Mouse (Mus musculus) T-cell, adult 66 days (primary cell): Measurements from ENCODE around the gene Dhrs1. TPM values are rescaled to one million over a fixed set of nuclear protein-coding genes. Genes with fewer than 3 reads are reported as not detected.

Source experiments
- total RNA-seq, 2 experiments: library from RNA; stranded (reverse); gene quantifications; 3 replicates in 1 of 2; 4 replicates in 1 of 2; pipeline ENCODE4 v1.2.4; 2023

The Dhrs1 gene
- total RNA-seq: 10 to 100 TPM; 16.5 to 19.4 TPM

GRCm38 (mm10) chr14:55745180-55745860 lies at the start of gene Dhrs1, which contains the start of gene Nop9:
Gene Dhrs1, minus strand, starts transcription at chr14:55745690.
Gene Nop9, plus strand, starts transcription at chr14:55745693.

GRCm38 (mm10) chr14:55788256-55789050 lies 43.0 kb upstream of the Dhrs1 start, which contains the start of gene Ripk3:
Gene Ripk3, minus strand, starts transcription at chr14:55788865.

GRCm38 (mm10) chr14:55783958-55784235 lies 38.4 kb upstream of the Dhrs1 start, which contains the start of gene Adcy4:
Gene Adcy4, minus strand, starts transcription at chr14:55784095.

GRCm38 (mm10) chr14:55765696-55766095 lies 20.2 kb upstream of the Dhrs1 start, which contains the start of gene Ltb4r1:
Gene Ltb4r1, plus strand, starts transcription at chr14:55765962.

GRCm38 (mm10) chr14:55761163-55761562 lies 15.7 kb upstream of the Dhrs1 start, which contains the start of gene Ltb4r2:
Gene Ltb4r2, plus strand, starts transcription at chr14:55761428.

DNA sequence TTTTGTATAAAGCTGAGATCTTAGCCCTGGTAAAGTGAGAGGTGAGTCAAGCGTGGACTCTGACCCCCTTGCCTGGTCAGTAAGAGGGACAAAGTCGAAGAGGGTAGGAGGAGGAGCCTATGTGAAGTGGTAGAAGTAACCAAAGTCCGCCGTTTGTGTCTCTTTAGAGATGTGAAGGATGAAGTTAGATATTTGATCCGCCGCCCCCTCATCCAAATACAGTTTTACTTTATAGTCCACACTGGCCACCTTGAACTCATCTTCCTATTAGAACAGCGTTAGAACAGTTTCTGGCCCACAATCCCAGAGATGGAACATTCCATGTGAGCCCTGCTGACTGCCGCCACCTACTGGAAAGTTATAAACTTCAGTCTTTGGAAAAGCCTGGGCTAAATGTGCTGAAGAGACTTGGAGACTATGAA lies 12.9 kb upstream of the Dhrs1 start, which contains the start of gene Cideb:
Gene Cideb (minus strand): TSS at position 96 of the 422 bp plus-strand sequence.

GRCm38 (mm10) chr14:55721700-55722437 lies 23.6 kb downstream of the Dhrs1 start, which contains the start of gene Rabggta:
Gene Rabggta, minus strand, starts transcription at chr14:55722263.

DNA sequence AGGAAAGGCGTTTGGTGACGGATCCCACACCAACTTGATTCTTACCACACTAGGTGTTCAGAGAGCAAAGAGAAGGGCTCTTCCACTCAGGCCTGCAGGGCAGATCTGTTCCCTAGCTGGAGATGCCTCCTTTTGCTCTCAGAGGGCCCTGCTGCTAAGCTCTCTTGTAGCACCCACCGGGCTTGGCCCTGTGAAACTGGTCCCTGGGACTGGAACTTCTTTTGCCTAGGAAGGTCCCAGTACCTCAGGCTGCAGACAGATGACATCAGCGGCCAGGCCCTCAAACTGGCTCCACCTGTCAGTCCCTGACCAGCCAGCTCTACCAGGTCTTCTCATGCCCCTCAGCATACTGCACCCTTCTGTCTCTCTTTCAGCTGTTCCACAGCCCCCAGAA lies 31.8 kb downstream of the Dhrs1 start, which contains the start of gene Tgm1:
Gene Tgm1 (minus strand): TSS at position 198 of the 394 bp plus-strand sequence.

Other genes starting within 250 kb of the Dhrs1 start
- not detected for gene Cpne6, start 235.2 kb downstream of the Dhrs1 start, total RNA-seq
- not detected for gene Nrl, start 220.7 kb downstream of the Dhrs1 start, total RNA-seq
- 10 to 100 TPM; 12.3 to 20.4 TPM for gene Pck2, start 205.4 kb downstream of the Dhrs1 start, total RNA-seq
- 10 to 100 TPM; 73.6 to 74.9 TPM for gene Dcaf11, start 185.7 kb downstream of the Dhrs1 start, total RNA-seq
- gene A730061H03Rik, start 185.3 kb downstream of the Dhrs1 start, total RNA-seq: 1 to 10 TPM; 4.9 to 6.6 TPM
- not detected for gene Fitm1, start 170.1 kb downstream of the Dhrs1 start, total RNA-seq
- 100 to 1,000 TPM; 310 to 383 TPM for gene Psme1, start 167.6 kb downstream of the Dhrs1 start, total RNA-seq
- gene Emc9, start 160.4 kb downstream of the Dhrs1 start, total RNA-seq: 10 to 100 TPM; 23.4 to 24.2 TPM
- gene Psme2, start 154.6 kb downstream of the Dhrs1 start, total RNA-seq: 100 to 1,000 TPM; 462 to 464 TPM
- gene Rnf31, start 154.0 kb downstream of the Dhrs1 start, total RNA-seq: 100 to 1,000 TPM; 112 to 116 TPM
- 100 to 1,000 TPM; 104 to 137 TPM for gene Irf9, start 142.1 kb downstream of the Dhrs1 start, total RNA-seq
- gene Rec8, start 127.7 kb downstream of the Dhrs1 start, total RNA-seq: 1 to 10 TPM in 1 of 2 experiments, not detected in 1; 1.3 TPM
- gene Ipo4, start 109.7 kb downstream of the Dhrs1 start, total RNA-seq: 10 to 100 TPM; 70.5 to 88.4 TPM
- 1 to 10 TPM; 4.0 to 4.6 TPM for gene Gm49378, start 107.8 kb downstream of the Dhrs1 start, total RNA-seq
- gene Tm9sf1, start 101.9 kb downstream of the Dhrs1 start, total RNA-seq: 10 to 100 TPM; 43.9 to 52.9 TPM
- 1 to 10 TPM; 4.1 to 5.9 TPM for gene Tssk4, start 95.5 kb downstream of the Dhrs1 start, total RNA-seq
- 10 to 100 TPM; 44.5 to 56.7 TPM for gene Mdp1, start 85.2 kb downstream of the Dhrs1 start, total RNA-seq
- 10 to 100 TPM; 19.3 to 25.8 TPM for gene Gmpr2, start 73.7 kb downstream of the Dhrs1 start, total RNA-seq
- 100 to 1,000 TPM; 182 to 187 TPM for gene Nedd8, start 73.6 kb downstream of the Dhrs1 start, total RNA-seq
- 100 to 1,000 TPM in 1 of 2 experiments, 10 to 100 TPM in 1; 94.4 to 113 TPM for gene Tinf2, start 63.9 kb downstream of the Dhrs1 start, total RNA-seq
- gene Tgm1, start 31.8 kb downstream of the Dhrs1 start, total RNA-seq: 1 to 10 TPM; 4.4 to 4.9 TPM
- 100 to 1,000 TPM in 1 of 2 experiments, 10 to 100 TPM in 1; 82.0 to 104 TPM for gene Rabggta, start 23.4 kb downstream of the Dhrs1 start, total RNA-seq
- gene Nop9, start within 50 bp of the Dhrs1 start, total RNA-seq: 10 to 100 TPM; 31.3 to 38.2 TPM
- gene Cideb, start 12.8 kb upstream of the Dhrs1 start, total RNA-seq: not detected
- gene Ltb4r2, start 15.7 kb upstream of the Dhrs1 start, total RNA-seq: 1 to 10 TPM; 1.4 to 1.5 TPM
- gene Ltb4r1, start 20.3 kb upstream of the Dhrs1 start, total RNA-seq: under 1 TPM; 0.52 to 0.95 TPM
- gene Adcy4, start 38.4 kb upstream of the Dhrs1 start, total RNA-seq: 1 to 10 TPM in 1 of 2 experiments, under 1 TPM in 1; 0.15 to 1.0 TPM
- 10 to 100 TPM; 55.9 to 66.9 TPM for gene Ripk3, start 43.2 kb upstream of the Dhrs1 start, total RNA-seq
- gene Nfatc4, start 77.5 kb upstream of the Dhrs1 start, total RNA-seq: not detected
- 1 to 10 TPM; 1.1 to 6.0 TPM for gene Nynrin, start 108.3 kb upstream of the Dhrs1 start, total RNA-seq
- gene Cbln3, start 138.7 kb upstream of the Dhrs1 start, total RNA-seq: not detected
- gene Khnyn, start 139.3 kb upstream of the Dhrs1 start, total RNA-seq: 10 to 100 TPM; 68.1 to 75.9 TPM
- 10 to 100 TPM; 32.2 to 52.6 TPM for gene Sdr39u1, start 154.6 kb upstream of the Dhrs1 start, total RNA-seq
- 1 to 10 TPM in 1 of 2 experiments, not detected in 1; 1.2 TPM for gene Cma1, start 199.0 kb upstream of the Dhrs1 start, total RNA-seq
- gene Cma2, start 205.3 kb upstream of the Dhrs1 start, total RNA-seq: not detected